Mouse (Mus musculus) spleen, adult 12 weeks (tissue): ENCODE data around the gene Hspa1l.
"Not testable (repeated sequence)": the region's sequence is repeated elsewhere in the genome, so short reads cannot be mapped to it uniquely, and the experiment has no call there.

Source experiments
- DNase-seq: peaks from one replicate; pipeline ENCODE4 v3.0.0; 2022; ENCODE audit warnings: low spot score

Hspa1l gene

DNA sequence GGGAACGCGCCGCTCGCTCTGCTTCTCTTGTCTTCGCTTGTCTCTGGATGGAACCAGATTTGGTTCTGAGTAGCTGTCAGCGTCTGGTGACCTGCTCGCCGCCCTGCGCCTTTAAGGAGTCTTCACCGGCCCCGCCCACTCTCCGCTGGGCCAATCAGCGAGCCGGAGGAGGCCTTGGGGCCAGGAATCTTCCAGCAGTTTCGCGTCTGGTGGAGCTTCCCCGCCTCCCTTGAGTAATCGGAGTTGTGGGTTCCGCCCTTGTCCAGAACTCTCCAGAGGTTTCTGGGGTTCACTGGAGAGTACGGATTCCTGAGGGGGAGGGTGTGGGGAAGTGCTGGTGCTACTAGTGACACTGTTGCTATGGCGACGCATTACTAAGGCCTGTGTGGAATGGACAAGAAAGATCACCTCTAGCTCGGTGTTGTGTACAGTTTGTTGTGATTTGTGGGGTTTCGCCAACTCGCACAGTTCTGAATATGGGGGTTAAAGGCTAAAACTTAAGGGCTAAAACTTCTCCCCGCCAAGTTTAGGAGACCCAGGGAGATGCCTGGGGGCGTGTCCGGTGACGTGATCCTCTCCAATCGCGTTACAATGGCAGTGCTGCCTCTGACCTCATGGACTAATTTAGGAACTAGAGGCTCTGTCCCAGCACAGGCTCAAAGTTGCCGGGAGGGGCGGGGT, at the start of gene Hspa1l, which contains the start of gene Hspa1a:
Gene Hspa1l, plus strand, starts transcription at position 635 of the 681 bp plus-strand sequence.
Gene Hspa1a, minus strand, starts transcription at position 88 of the 681 bp plus-strand sequence.
- peak; percentile 72 for DNase-seq

DNA sequence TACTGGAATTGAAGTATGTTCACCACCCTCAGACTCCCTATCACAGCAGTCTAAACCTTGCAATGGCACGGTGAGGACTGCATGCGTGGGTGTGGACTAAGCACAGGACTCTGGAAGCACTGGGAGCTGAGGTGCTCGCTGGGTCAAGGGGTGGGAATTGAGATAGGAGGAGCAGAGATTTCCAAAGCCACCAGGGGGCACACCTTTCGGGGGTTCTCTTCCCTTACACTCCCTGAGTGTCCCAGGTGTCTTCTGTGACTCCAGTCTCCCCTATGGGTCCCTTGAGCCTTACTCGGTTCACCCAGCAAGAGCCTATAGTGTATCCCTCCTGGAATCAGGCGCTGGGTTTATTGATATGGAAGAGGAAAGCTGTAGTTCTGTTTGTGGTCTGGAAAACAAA, 49.6 kb upstream of the Hspa1l start:
- DNase-seq: no peak

DNA sequence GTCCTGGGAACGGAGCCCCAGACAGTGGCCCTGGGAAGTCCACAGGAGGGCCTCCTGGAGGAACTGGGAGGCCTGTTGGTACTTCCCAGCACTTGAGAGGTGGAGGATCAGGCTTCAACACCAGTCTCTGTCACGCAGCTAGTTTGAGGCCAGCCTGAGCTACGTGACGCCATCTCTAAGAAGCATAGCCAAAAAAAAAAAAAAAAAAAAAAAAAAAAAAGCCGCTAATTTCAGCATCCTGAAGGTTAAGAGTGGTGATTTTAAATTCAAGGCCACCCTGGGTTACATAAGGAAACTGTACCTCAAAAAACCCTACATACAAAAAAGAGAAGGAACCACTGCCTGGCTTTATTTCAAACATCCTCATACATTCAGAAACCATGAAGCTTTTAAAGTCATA, 48.2 kb upstream of the Hspa1l start:
- DNase-seq: no peak

DNA sequence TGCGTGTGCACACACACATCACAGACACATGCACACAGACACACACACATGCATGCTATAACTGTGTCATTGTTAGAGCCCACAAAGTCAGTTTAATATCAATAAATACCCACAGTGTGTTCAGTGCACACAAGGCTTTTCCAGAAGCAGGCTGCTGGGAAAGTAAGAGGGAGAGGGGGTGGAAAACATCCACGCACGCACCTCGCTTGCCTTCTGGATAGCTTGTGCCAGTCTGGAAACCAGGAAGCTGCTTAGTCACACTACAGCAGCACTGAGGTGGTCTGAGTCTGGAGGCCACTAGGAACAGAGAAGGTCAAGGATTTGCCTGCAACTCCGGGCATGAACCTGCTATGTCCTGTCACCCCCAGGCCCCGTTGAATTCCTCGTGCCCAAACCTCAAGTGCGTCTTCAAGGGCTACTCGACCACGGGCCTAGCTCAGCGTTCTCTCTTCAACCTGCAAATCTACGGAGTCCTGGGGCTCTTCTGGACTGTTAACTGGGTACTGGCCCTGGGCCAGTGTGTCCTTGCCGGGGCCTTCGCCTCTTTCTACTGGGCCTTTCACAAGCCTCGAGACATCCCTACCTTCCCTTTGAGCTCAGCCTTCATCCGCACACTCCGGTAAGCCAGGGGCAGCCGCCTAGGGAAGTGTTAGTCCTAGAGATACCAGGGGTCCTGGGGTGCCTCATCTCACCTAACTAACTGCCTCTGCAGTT, 45.0 kb upstream of the Hspa1l start:
- no peak for DNase-seq

DNA sequence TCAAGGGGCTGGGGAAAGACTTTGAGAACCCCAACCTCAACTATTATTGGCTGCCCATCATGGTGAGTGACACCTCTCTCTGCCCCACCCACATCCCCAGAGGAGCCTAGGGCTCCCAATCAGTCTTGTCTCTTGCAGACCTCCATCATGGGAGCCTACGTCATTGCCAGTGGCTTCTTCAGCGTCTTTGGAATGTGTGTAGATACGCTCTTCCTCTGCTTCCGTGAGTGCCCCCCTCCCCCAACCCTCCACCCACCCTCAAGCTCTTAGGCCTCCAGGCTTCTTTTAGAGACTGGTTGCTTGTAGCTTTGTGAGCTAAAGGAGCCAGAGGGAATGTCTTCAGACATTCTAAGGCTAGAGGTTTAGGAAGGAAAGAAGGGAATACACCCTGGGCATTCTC, 43.7 kb upstream of the Hspa1l start:
- DNase-seq: no peak

DNA sequence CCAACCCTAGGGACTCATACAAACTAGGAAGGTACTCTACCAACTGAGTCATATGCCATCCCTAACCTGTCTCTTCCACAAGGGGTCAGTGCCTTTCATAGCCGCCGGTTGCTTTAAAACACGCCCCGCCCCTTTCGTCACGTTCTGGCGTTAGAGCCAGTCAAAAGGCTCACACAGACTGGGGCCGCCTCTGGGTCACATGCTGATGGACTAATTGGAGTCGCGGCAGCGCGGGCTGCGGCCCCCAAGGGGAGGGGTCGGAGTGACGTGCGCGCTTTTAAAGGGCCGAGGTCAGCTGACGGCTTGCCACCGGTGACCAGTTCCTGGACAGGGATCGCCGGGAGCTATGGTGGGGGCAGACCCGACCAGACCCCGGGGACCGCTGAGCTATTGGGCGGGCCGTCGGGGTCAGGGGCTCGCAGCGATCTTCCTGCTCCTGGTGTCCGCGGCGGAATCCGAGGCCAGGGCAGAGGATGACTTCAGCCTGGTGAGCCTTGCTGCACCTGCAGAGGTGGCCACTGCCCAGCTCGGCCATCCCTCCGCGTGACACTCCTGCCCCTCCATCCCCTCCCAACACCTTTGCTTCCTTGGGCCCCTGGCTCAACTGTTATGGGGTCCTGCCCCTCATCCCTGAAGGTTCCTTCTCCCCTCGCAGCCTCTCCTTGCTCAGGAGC, 41.3 kb upstream of the Hspa1l start, which contains the start of gene Neu1:
Gene Neu1, plus strand, starts transcription at position 193 of the 674 bp plus-strand sequence.
- DNase-seq: peak; percentile 86

DNA sequence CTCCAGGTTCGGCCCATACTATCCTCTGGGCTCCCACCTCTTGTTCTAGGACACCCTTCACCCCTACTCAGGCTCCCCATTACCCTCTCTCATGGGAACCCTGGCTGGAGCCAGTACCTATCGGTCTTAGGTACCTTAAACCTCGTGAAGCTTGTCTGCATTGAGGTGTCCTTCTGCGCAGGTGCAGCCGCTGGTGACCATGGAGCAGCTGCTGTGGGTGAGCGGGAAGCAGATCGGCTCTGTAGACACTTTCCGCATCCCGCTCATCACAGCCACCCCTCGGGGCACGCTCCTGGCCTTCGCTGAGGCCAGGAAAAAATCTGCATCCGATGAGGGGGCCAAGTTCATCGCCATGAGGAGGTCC, 40.8 kb upstream of the Hspa1l start:
- DNase-seq: peak; percentile 11

DNA sequence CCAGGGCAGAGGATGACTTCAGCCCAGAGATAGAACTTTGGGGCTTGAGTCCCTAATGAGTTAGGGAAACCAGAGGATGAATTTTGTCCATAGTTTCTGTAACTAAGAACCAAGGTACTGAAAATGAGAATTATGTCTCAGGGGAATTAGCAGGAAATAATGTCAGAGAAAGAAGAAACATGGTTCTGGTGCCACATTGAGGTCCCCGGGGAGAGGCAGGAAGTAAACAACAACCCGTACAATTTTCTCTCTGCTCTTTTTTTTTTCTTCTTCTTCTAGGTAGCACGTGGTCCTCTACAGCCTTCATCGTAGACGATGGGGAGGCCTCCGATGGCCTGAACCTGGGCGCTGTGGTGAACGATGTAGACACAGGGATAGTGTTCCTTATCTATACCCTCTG, 40.2 kb upstream of the Hspa1l start:
- DNase-seq: no peak

DNA sequence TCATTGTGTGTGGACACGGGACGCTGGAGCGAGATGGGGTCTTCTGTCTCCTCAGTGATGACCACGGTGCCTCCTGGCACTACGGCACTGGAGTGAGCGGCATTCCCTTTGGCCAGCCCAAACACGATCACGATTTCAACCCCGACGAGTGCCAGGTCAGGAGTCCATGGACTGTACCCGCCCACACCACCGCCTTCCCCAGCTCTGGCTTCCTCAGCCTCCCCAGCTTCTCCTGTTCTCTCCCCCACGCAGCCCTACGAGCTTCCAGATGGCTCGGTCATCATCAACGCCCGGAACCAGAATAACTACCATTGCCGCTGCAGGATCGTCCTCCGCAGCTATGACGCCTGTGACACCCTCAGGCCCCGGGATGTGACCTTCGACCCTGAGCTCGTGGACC, 38.5 kb upstream of the Hspa1l start:
- no peak for DNase-seq

DNA sequence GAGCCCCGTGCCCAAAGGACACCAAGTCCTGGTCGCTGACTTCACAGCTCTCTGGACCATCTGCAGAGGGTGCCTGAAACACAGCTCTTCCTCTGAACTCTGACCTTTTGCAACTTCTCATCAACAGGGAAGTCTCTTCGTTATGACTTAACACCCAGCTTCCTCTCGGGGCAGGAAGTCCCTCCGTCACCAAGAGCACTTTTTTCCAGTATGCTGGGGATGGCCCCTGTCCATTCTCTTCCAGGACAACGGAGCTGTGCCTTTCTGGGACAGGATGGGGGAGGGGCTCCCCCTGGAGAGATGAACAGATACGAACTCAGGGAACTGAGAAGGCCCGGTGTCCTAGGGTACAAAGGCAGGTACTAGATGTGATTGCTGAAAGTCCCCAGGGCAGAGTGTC, 37.7 kb upstream of the Hspa1l start:
- no peak for DNase-seq

DNA sequence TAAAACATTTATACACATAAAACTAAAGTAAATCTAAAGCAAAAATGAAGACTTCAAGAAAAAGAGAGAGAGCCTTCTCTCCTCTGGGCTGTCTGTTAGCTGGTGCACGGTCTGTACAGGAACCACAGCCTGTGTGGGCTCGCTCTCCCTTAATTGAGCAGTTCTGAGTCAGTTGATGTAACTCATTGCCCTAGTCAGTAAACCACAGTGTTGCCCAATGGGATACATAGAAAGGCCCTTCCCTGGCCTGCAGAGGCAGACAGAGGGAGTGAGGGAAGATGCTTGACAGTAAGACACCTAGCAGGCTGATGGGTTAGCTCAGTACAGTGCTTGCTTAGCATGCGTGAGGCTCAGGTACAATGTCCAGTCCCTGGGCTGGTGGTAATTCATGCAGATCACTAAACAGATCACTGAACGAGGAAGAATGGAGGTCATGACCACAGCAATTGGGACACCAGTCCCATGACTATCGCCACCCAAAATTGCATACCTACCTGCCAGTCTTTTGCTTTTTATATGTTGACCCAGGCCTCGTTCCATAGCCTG, 34.5 kb upstream of the Hspa1l start:
- DNase-seq: no peak

DNA sequence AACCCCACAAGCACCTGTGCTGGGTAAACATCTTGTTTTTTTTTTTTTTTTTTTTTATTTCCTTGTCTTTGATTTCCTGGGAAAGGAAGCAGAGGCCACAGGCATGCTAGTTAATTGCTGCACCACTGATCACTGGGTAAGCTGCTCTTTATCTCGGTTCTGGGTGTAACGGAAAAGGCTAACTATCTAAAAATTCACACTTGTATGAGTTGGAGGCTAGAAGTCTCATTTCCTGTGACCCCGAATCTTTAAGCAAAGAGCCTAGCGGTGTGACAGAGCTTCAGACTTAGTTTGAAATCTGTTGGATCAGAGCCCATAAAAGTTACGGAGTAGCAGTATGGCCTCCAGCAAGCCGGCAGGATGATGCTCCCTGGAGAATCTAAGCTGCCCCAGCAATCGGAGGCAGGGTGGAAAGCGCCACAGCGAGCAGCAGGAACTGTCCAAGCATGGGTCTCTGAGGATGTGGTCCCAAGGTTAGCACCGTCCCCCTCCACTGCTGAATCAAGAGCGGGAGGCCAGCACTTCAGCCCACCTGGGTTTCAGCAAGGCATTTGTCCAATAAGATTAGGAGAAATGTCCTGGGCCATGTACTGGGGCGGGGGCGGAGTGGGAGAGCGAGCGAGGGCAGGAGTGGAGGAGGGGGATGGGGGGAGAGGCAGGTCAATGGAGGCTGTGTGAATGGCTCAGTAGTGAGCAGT, 31.0 kb upstream of the Hspa1l start:
- DNase-seq: no peak

DNA sequence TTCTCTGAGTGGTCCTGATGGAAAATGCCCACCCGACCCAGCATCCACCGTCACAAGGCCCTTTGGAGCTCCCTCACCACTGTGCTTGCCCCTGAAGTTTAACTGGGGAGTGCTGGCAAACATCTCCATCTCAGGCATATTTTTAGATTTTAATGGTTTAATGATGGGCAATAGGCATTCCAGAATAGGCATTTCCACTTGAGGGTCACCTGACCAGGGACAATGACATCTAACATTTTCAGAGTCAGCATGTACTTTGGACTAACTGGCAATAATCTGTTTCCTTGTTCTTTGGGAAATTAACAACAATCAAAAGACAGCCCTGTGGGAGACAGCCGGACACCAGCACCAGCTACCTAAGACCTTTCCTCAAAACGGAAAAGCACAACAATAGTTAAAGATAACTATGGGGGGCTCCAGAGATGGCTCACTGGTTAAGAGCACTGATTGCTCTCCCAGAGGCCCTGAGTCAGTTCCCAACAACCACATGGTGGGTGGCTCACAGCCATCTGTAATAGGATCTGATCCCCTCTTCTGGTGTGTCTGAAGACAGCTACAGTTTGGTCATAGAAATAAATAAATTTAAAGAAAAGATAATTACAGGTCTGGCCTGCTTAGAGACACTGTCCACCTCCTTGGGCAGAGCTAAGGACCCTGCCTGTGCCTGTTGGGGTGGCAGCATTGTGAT, 29.2 kb upstream of the Hspa1l start:
- DNase-seq: no peak

DNA sequence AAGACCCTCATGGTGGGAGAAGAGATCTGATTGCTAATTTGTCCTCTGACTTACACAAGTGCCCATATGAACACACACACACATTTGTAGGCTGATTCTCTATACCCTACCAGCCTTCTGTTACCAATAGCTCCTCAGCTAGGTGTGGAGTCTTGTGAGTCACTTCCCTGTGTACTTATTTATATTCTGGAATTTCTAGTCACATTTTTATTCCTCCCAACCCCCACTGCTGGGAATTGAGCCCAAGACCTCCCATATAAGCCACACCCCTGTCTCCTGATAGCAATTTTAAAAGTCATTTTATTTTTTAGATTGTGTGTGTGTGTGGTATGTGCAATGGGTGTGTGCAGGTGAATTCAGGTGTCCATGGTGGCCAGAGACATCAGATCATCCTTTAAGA, 28.1 kb upstream of the Hspa1l start:
- DNase-seq: no peak

DNA sequence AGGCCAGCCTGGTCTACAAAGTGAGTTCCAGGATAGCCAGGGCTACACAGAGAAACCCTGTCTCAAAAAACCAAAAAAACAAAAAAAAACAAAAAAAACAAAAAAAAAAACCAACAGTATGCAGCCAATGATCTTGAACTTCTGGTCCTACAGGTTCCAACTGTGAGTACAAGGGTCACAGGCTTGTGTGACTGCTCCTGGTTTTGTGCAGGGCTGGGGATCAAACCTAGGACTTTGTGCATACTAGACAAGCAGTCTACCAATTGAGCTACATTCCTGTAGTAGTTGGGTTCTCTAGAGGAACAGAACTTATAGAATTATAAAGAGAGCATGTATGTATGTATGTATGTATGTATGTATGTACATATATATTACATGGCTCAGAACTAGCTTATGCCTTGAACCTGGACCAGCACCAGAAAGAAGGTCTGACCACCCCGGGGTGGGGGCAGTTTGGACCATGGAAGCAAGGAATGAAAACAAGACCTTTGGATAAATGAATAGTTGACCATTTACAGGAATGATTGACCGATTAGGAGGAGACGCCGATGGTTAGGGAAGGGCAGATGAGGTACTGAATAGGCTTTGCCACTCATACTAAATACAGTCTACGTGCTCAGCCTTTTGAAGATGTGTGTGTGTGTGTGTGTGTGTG, 25.9 kb upstream of the Hspa1l start:
- no peak for DNase-seq

DNA sequence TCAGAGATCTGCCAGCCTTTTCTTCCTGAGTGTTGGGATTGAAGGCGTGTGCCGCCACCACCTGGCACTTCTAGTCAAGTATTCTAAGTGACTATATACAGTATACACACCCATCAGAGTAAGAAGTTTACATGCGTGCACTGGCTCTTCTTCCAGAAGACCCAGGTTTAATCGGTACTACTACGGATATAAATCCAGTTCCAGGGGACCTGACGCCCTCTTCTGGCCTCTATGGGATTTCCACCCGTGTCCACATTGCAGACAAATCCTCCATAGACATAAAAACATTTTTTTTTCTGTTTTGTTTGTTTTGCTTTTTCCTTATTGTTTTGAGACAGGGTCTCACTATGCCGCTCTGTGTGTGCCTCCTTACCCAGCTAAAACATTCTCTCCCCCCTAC, 24.9 kb upstream of the Hspa1l start:
- no peak for DNase-seq

DNA sequence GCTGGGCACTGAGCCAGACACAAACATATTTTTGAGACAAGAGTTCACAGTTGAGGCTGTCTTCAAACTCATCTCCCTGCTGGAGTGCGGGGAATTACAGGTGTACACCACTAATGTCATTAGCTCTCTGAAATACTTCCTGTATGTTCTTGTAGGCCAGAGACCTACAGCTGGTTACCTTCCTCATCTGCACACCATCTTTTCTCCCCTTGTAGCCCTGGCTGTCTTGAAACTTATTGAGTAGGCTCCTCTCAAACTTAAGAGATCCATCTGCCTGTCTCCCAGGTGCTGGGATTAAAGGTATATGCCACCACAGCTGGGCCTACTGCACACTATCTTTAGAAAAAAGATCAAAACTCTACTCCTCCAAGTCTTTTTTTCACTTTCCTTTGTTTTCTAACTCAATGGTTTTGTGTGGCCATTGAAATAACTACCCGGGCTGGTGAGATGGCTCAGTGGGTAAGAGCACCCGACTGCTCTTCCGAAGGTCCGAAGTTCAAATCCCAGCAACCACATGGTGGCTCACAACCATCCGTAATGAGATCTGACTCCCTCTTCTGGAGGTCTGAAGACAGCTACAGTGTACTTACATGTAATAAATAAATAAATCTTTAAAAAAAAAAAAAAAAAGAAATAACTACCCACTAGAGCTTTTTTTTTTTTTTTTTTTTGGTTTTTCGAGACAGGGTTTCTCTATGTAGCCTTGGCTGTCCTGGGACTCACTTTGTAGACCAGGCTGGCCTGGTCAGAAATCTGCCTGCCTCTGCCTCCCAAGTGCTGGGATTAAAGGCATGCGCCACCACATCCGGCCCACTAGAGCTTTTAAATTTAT, 23.6 kb upstream of the Hspa1l start:
- DNase-seq: not testable (repeated sequence)

DNA sequence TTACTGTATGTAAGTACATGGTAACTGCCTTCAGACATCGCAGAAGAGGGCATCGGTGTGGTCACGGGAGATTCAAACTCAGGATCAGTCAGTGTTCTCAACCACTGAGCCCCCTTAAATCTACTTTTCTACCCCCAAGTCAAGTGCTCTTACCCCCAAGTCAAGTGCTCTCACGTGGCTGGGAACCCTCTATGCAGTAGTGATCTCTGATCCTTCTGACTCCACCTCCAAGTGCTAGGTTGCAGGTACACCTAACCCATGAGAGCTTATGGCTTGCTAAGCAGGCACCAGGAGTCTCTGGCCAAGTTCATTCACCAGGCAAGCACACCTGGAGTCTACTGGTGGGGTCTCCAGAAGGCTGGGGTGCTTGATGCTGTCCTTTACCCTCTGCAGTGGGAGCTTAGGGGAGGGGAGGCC, 22.9 kb upstream of the Hspa1l start:
- DNase-seq: no peak

DNA sequence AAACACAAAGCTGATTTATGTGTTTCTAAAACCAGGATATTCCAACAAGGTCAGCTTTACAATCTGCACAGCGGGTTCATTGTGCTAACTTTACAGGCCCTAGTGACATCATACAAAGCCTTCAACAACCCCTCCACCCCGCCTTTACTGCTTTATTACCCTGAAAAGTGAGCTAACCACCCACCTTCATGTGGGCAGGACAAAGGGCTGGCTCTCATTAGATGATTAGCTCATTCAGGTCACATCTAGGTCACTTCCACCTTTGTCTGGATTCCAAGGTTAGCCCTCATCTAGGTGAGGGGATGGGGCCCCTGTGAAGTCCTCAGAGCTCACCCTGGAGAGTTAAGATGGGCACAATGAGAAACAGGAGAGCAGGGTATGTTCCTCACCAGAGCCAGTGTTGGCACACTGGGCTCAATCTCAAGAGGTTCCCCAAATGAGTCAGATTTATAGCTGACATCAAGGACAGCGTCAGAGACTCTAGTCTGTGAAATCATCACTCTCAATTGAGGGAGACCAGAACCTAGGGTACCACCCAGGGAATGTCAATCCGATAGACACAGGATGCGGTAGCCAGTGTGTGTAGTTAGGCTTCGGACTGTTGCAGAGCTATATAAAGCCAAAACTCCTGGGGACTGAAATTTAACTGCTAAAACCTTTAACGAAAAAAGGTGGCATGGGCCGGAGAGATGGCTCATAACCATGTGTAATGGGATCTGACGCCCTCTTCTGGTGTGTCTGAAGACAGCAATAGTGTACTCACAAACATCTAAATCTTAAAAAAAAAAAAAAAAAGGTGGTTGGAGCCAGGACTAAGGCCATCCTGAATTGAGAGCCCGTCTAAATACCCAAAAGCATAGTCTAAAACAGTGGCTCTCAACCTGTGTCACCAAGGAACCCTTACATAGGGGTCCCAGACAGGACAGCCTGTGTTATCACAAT, 21.7 kb upstream of the Hspa1l start:
- DNase-seq: no peak
